Mouse (Mus musculus): ENCODE data around the gene Ppp5c. TPM values are rescaled to one million over a fixed set of nuclear protein-coding genes. Genes with fewer than 3 reads are reported as not detected.

Ppp5c gene
- polyA plus RNA-seq, 1 experiment from 2014 or later, result 110 TPM

DNA sequence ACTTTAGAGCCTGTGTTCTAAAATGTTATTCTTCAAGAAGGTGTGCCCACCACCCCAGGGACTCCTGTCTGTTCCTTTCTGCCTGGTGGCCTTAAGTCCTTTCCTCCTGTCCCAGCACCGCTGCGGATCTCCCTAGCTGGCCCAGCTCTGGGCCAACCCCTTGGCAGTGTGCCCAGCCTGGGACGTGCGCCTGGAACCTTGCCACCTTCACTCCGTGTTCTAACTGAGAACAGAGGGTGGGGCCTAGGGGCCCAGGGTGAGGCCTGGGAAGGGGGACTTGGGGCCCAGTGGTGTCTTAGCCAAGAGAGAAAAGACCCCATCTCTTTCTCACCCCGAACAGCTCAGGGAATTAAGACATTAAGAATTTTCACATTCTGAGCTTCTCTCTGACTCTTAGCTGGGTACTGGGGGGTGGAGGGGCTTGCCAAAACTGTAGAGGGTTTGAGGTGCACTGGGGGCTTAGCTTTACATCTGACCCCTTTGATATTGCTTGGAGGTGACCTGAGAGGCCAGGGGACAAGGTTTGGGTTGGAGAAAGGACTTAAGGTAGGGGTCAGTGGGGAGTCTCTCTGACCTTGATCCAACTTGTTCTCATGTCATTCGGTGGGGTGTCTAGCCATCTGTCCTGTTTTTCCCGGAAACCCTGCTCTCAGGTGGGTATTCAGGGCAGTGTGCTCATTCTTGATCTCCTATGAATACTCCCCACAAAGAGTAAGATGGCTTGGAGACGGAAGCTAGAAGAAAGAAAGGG lies 32.5 kb upstream of the Ppp5c start:
- Histone ChIP-seq H3K4me1 (peaks cover 68% of the 10 kb centered on the region), H3K4me3 (peak overlapping the region; percentile 76), H3K27me3 (no peaks in the 10 kb centered on the region), H3K4me2 (peak overlapping the region; percentile 63), H3K36me3 (no peaks in the 10 kb centered on the region), H3K9ac (peak overlapping the region; percentile 76), H3K9me3 (no peaks in the 10 kb centered on the region), H3K27ac (peak overlapping the region; percentile 100)
- WGBS, result 15% methylated on average over 9 of the region's 9 CpGs
- ATAC-seq (ENCODE audit: borderline replicate concordance, extremely low read depth, low FRiP score, low TSS enrichment), result peak; percentile 43

DNA sequence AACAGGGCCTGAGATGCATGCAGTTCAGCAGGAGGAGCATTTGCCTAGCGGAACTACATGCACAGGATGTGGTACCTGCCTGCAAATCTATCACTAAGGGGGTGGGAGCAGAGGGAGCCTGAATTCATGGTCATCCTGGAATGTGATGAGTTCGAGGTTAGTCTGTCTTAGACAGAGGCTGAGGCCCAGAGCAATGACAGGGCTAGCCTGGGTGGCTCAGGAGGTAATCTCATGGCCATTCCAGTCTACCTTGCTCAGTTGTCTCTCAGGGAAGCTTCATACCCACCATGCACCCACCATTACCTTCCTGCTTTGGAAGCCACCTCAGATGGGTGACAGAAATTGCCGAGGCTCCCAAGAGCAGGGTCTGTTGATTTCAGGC lies 31.7 kb upstream of the Ppp5c start:
- 51% methylated on average over 3 of the region's 3 CpGs for WGBS
- no peak for ATAC-seq (ENCODE audit: borderline replicate concordance, extremely low read depth, low FRiP score, low TSS enrichment)
- no peaks in the 10 kb centered on the region for H3K9me3 ChIP-seq
- H3K4me2 ChIP-seq, result peak overlapping the region; percentile 63
- peaks cover 66% of the 10 kb centered on the region for H3K4me1 ChIP-seq
- peaks cover 8% of the 10 kb centered on the region for H3K36me3 ChIP-seq
- H3K27me3 ChIP-seq, result no peaks in the 10 kb centered on the region
- peak overlapping the region; percentile 76 for H3K4me3 ChIP-seq
- peak overlapping the region; percentile 100 for H3K27ac ChIP-seq
- H3K9ac ChIP-seq, result 0 out of 2 replicates have a peak overlapping the region, but pooled peaks have one; percentile 76

- ATAC-seq (ENCODE audit: borderline replicate concordance, extremely low read depth, low FRiP score, low TSS enrichment), result 0 out of 2 replicates have a peak, but pooled peaks have one; percentile 2
- H3K9ac ChIP-seq, result peak overlapping the region; percentile 76
- H3K4me1 ChIP-seq, result peaks cover 64% of the 10 kb centered on the region
- H3K9me3 ChIP-seq, result no peaks in the 10 kb centered on the region
- no peaks in the 10 kb centered on the region for H3K27me3 ChIP-seq
- peak overlapping the region; percentile 63 for H3K4me2 ChIP-seq
- 14% methylated on average over 8 of the region's 8 CpGs for WGBS
- peak overlapping the region; percentile 76 for H3K4me3 ChIP-seq
- peak overlapping the region; percentile 100 for H3K27ac ChIP-seq
- H3K36me3 ChIP-seq, result peaks cover 13% of the 10 kb centered on the region
Observed at GRCm38 (mm10) chr7:17058816-17059462, 31.2 kb upstream of the Ppp5c start.

GRCm38 (mm10) chr7:17058071-17058689 lies 30.5 kb upstream of the Ppp5c start:
- Histone ChIP-seq H3K9ac (peak overlapping the region; percentile 35), H3K4me3 (peak overlapping the region; percentile 23)

GRCm38 (mm10) chr7:17056601-17057523 lies 29.1 kb upstream of the Ppp5c start:
- Histone ChIP-seq H3K27me3 (no peaks in the 10 kb centered on the region), H3K27ac (peak overlapping the region; percentile 100), H3K9me3 (no peaks in the 10 kb centered on the region), H3K4me2 (peak overlapping the region; percentile 63), H3K4me3 (peak overlapping the region; percentile 43), H3K9ac (peak overlapping the region; percentile 57), H3K4me1 (peaks cover 51% of the 10 kb centered on the region), H3K36me3 (peaks cover 26% of the 10 kb centered on the region)
- 14% methylated on average over 14 of the region's 14 CpGs for WGBS
- peak; percentile 5; the same call in 1 of the 2 replicates for ATAC-seq (ENCODE audit: borderline replicate concordance, extremely low read depth, low FRiP score, low TSS enrichment)

More at GRCm38 (mm10) chr7:17058071-17058689, 30.5 kb upstream of the Ppp5c start:
- ATAC-seq (ENCODE audit: borderline replicate concordance, extremely low read depth, low FRiP score, low TSS enrichment), result peak; percentile 85
- Histone ChIP-seq H3K4me2 (peak overlapping the region; percentile 63), H3K36me3 (peaks cover 20% of the 10 kb centered on the region), H3K4me1 (peaks cover 58% of the 10 kb centered on the region), H3K27me3 (no peaks in the 10 kb centered on the region), H3K9me3 (no peaks in the 10 kb centered on the region), H3K27ac (peak overlapping the region; percentile 100)
- 2% methylated on average over 16 of the region's 16 CpGs for WGBS

GRCm38 (mm10) chr7:17056081-17056581 lies 28.4 kb upstream of the Ppp5c start:
- peak; percentile 66 for ATAC-seq (ENCODE audit: borderline replicate concordance, extremely low read depth, low FRiP score, low TSS enrichment)
- Histone ChIP-seq H3K4me3 (peak overlapping the region; percentile 43), H3K9ac (peak overlapping the region; percentile 57), H3K36me3 (peaks cover 30% of the 10 kb centered on the region), H3K4me1 (peaks cover 53% of the 10 kb centered on the region), H3K4me2 (peak overlapping the region; percentile 63), H3K27ac (peak overlapping the region; percentile 100), H3K27me3 (no peaks in the 10 kb centered on the region), H3K9me3 (no peaks in the 10 kb centered on the region)
- under 1% methylated on average over 42 of the region's 42 CpGs for WGBS

- Histone ChIP-seq H3K36me3 (peaks cover 35% of the 10 kb centered on the region), H3K9ac (peak overlapping the region; percentile 57; the same call in 1 of the 2 replicates), H3K9me3 (no peaks in the 10 kb centered on the region), H3K27ac (0 out of 2 replicates have a peak overlapping the region, but pooled peaks have one; percentile 100), H3K4me2 (peak overlapping the region; percentile 63), H3K4me1 (peaks cover 46% of the 10 kb centered on the region), H3K27me3 (no peaks in the 10 kb centered on the region), H3K4me3 (peak overlapping the region; percentile 43)
- WGBS, result 91% methylated on average over 4 of the region's 4 CpGs
- ATAC-seq (ENCODE audit: borderline replicate concordance, extremely low read depth, low FRiP score, low TSS enrichment), result no peak
Observed at GRCm38 (mm10) chr7:17055287-17055946, 27.7 kb upstream of the Ppp5c start.

DNA sequence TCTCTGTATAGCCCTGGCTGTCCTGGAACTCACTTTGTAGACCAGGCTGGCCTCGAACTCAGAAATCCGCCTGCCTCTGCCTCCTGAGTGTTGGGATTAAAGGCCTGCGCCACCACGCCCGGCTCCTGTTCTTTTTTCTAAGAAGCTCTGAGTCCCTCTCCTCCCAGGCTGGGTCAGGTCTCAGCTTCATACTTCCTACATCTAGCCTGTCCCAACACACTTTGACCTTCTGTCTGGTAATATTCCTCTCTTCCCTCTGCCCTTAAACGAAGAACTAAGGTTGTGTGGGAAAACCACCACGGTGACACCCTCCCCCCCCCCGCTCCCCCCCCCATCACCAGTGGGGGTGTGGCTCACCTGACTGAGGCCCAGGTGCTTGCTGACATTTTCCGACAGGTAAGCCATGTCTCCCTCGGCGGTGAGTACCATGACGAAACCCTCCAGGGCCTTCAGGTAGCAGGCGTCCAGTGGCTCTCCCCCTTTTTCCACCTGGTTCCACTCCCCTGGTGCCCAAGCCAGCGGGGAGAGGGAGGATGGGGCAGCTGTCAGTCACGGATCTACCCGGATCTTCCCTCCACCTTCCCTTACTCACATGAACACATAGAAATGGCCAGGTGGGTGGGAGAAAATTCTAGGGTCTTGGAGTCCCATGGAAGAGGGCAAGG lies 26.7 kb upstream of the Ppp5c start:
- Histone ChIP-seq H3K9me3 (no peaks in the 10 kb centered on the region), H3K27me3 (no peaks in the 10 kb centered on the region), H3K4me3 (no peak overlapping the region), H3K27ac (no peak overlapping the region), H3K9ac (no peak overlapping the region), H3K36me3 (peaks cover 43% of the 10 kb centered on the region), H3K4me1 (peaks cover 40% of the 10 kb centered on the region), H3K4me2 (no peak overlapping the region)
- WGBS, result 89% methylated on average over 16 of the region's 16 CpGs
- no peak for ATAC-seq (ENCODE audit: borderline replicate concordance, extremely low read depth, low FRiP score, low TSS enrichment)

- Histone ChIP-seq H3K9me3 (no peaks in the 10 kb centered on the region), H3K4me2 (no peak overlapping the region), H3K4me1 (peaks cover 11% of the 10 kb centered on the region), H3K27ac (no peak overlapping the region), H3K9ac (no peak overlapping the region; the same call in 1 of the 2 replicates), H3K36me3 (peaks cover 70% of the 10 kb centered on the region), H3K27me3 (no peaks in the 10 kb centered on the region), H3K4me3 (no peak overlapping the region)
- 17% methylated on average over 13 of the region's 17 CpGs for WGBS
- no peak for ATAC-seq (ENCODE audit: borderline replicate concordance, extremely low read depth, low FRiP score, low TSS enrichment)
Observed at GRCm38 (mm10) chr7:17050933-17051594, 23.3 kb upstream of the Ppp5c start.

DNA sequence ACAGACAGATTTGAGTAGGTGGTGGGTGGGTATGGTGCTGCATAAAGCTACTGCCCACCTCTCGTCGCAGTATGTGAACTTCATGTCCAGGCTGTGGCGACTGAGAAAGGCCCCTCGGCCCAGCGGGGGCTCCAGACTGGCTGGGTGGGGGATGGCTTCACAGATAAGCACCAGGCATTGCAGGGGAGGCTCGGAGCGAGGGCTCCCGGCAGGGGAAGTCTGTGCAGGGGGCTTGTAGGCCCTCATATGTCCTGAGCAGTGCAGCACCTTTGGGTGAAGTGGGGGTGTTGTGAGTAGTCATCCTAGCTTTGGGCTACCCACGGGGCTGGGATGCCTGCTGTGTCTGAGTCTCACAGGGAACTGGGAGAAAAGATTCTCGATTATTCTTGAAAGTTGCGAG lies 22.8 kb upstream of the Ppp5c start:
- Histone ChIP-seq H3K9me3 (no peaks in the 10 kb centered on the region), H3K27me3 (no peaks in the 10 kb centered on the region), H3K4me3 (no peak overlapping the region), H3K4me2 (no peak overlapping the region), H3K27ac (no peak overlapping the region), H3K4me1 (peaks cover 5% of the 10 kb centered on the region), H3K36me3 (peaks cover 73% of the 10 kb centered on the region), H3K9ac (no peak overlapping the region)
- ATAC-seq (ENCODE audit: borderline replicate concordance, extremely low read depth, low FRiP score, low TSS enrichment), result no peak
- 62% methylated on average over 11 of the region's 11 CpGs for WGBS
